Mouse (Mus musculus) bone marrow, adult 2 months (tissue): ENCODE results near the gene Adamts6.

Source experiments
- CTCF ChIP-seq: fragments of 200-500 bp; IDR thresholded peaks from 2 replicates; pipeline ENCODE4 v1.5.1; 2011; ENCODE audit warnings: low read length, control low read depth; ENCODE audit not compliant: control insufficient read depth, insufficient read depth
- POLR2A ChIP-seq: fragments of 200-500 bp; IDR thresholded peaks from 2 replicates; pipeline ENCODE4 v1.6.1; 2011; ENCODE audit warnings: low read depth, mild to moderate bottlenecking, control low read depth, low read length, borderline replicate concordance; ENCODE audit not compliant: control insufficient read depth

GRCm38 (mm10) chr13:104499116-104500040, 211.7 kb downstream of the Adamts6 start:
- TF ChIP-seq POLR2A, result no peak
- no peak for TF ChIP-seq CTCF
